Mouse (Mus musculus) stomach, postnatal 0 days (tissue): ENCODE results near the gene Erich6. TPM values are rescaled to one million over a fixed set of nuclear protein-coding genes. Genes with fewer than 3 reads are reported as not detected.
A peak's percentile ranks its signal among the peaks of the same experiment; 100 is the strongest.

Experiments
- ATAC-seq: fragments of 200-750 bp; cut with Nextera tagmentation; 2 replicates; pipeline ENCODE4 v1.8.0; 2017; ENCODE audit not compliant: low FRiP score, low TSS enrichment
- DNase-seq: peaks from one replicate; pipeline ENCODE4 v3.0.0-alpha.2; 2016; ENCODE audit warnings: low spot score
- H3K27ac ChIP-seq: fragments of 300-500 bp; sonication (generic); replicated peaks from 2 replicates; pipeline ENCODE4 v1.5.1; 2014; ENCODE audit warnings: mild to moderate bottlenecking, control low read depth
- H3K27me3 ChIP-seq: fragments of 300-500 bp; sonication (generic); 2 replicates; pipeline ENCODE4 v1.6.1; 2014; ENCODE audit warnings: low read length; ENCODE audit not compliant: control insufficient read depth, insufficient read depth
- H3K36me3 ChIP-seq: fragments of 300-500 bp; sonication (generic); 2 replicates; pipeline ENCODE4 v1.6.1; 2014; ENCODE audit warnings: low read length, mixed read lengths; ENCODE audit not compliant: control insufficient read depth, insufficient read depth
- H3K4me1 ChIP-seq: fragments of 300-500 bp; sonication (generic); replicated peaks from 2 replicates; pipeline ENCODE4 v1.6.1; 2014; ENCODE audit warnings: antibody characterized with exemption; ENCODE audit not compliant: control insufficient read depth, insufficient read depth
- H3K4me2 ChIP-seq: fragments of 300-500 bp; sonication (generic); replicated peaks from 2 replicates; pipeline ENCODE4 v1.6.1; 2014; ENCODE audit warnings: low read depth, mild to moderate bottlenecking, control low read depth, moderate library complexity
- H3K4me3 ChIP-seq: fragments of 300-500 bp; sonication (generic); 2 replicates; pipeline ENCODE4 v1.5.1; 2014; ENCODE audit warnings: low read depth, low read length, control low read depth
- H3K9ac ChIP-seq: fragments of 300-500 bp; sonication (generic); 2 replicates; pipeline ENCODE4 v1.6.1; 2014; ENCODE audit warnings: mild to moderate bottlenecking, low read length, control low read depth, mixed read lengths
- H3K9me3 ChIP-seq: fragments of 300-500 bp; sonication (generic); 2 replicates; pipeline ENCODE4 v1.6.1; 2016; ENCODE audit warnings: low read length; ENCODE audit not compliant: control insufficient read depth
- CTCF ChIP-seq: IDR thresholded peaks from 2 replicates; pipeline ENCODE4 v1.5.1; 2016; ENCODE audit warnings: antibody characterized with exemption, low read depth, mild to moderate bottlenecking, moderate library complexity
- EP300 ChIP-seq: optimal IDR thresholded peaks from 2 replicates; pipeline ENCODE3; 2016; ENCODE audit warnings: antibody characterized with exemption
- WGBS: fragments of 180-500 bp; shearing (Covaris S2); extraction: QIAGEN DNeasy Blood & Tissue Kit; methylation state at CpG from one replicate; pipeline ENCODE4 v1.1.7; 2014; 5-methylcytosine and 5-hydroxymethylcytosine counted together
- polyA plus RNA-seq: library from polyadenylated mRNA; unstranded; fragments of >200 nt; fragmentation: Nextera tagmentation; extraction: Ambion mirVana; gene quantifications from 2 replicates; pipeline ENCODE4 v1.2.1, GENCODE M21; 2015

Erich6 gene
- polyA plus RNA-seq, 1 experiment from 2014 or later: 0.04 TPM

GRCm38 (mm10) chr3:58672481-58673183, 35.6 kb upstream of the Erich6 start:
- no peak for DNase-seq
- ATAC-seq: no peak
- TF ChIP-seq CTCF (no peak), EP300 (no peak)

GRCm38 (mm10) chr3:58671616-58672250, 34.7 kb upstream of the Erich6 start:
- Histone ChIP-seq H3K27me3 (no peaks in the 10 kb centered on the region), H3K9ac (no peak overlapping the region), H3K4me2 (no peak overlapping the region), H3K27ac (no peak overlapping the region), H3K4me3 (no peak overlapping the region), H3K4me1 (no peaks in the 10 kb centered on the region), H3K36me3 (0 out of 2 replicates have a peak, but pooled peaks cover 10% of the 10 kb centered on the region), H3K9me3 (no peaks in the 10 kb centered on the region)
- ATAC-seq (no peak), DNase-seq (no peak)
- TF ChIP-seq CTCF (no peak), EP300 (no peak)
- 45% methylated on average over 6 of the region's 6 CpGs for WGBS

More at GRCm38 (mm10) chr3:58672481-58673183, 35.6 kb upstream of the Erich6 start:
- 59% methylated on average over 4 of the region's 4 CpGs for WGBS
- Histone ChIP-seq H3K36me3 (0 out of 2 replicates have a peak, but pooled peaks cover 10% of the 10 kb centered on the region), H3K9ac (no peak overlapping the region), H3K9me3 (no peaks in the 10 kb centered on the region), H3K4me1 (no peaks in the 10 kb centered on the region), H3K27ac (no peak overlapping the region), H3K4me2 (no peak overlapping the region), H3K27me3 (no peaks in the 10 kb centered on the region), H3K4me3 (no peak overlapping the region)

GRCm38 (mm10) chr3:58663970-58664369, 27.0 kb upstream of the Erich6 start:
- Histone ChIP-seq H3K27me3 (no peaks in the 10 kb centered on the region), H3K9me3 (no peaks in the 10 kb centered on the region), H3K27ac (no peak overlapping the region), H3K4me2 (no peak overlapping the region), H3K36me3 (no peaks in the 10 kb centered on the region), H3K4me1 (no peaks in the 10 kb centered on the region), H3K9ac (no peak overlapping the region), H3K4me3 (no peak overlapping the region)
- no peak for TF ChIP-seq CTCF
- no peak for TF ChIP-seq EP300
- ATAC-seq: no peak
- no peak for DNase-seq
- 83% methylated on average over 7 of the region's 7 CpGs for WGBS

GRCm38 (mm10) chr3:58660636-58661035, 23.6 kb upstream of the Erich6 start:
- TF ChIP-seq CTCF (no peak), EP300 (no peak)
- Histone ChIP-seq H3K27me3 (no peaks in the 10 kb centered on the region), H3K4me3 (no peak overlapping the region), H3K4me1 (no peaks in the 10 kb centered on the region), H3K9me3 (no peaks in the 10 kb centered on the region), H3K4me2 (no peak overlapping the region), H3K36me3 (no peaks in the 10 kb centered on the region), H3K27ac (no peak overlapping the region), H3K9ac (no peak overlapping the region)
- WGBS: 91% methylated on average over 4 of the region's 4 CpGs
- ATAC-seq: no peak
- no peak for DNase-seq

- DNase-seq (peak; percentile 69), ATAC-seq (no peak)
- no peak overlapping the region for H3K4me2 ChIP-seq
- no peak overlapping the region for H3K27ac ChIP-seq
- 27% methylated on average over 2 of the region's 2 CpGs for WGBS
- H3K9ac ChIP-seq: no peak overlapping the region
- no peaks in the 10 kb centered on the region for H3K4me1 ChIP-seq
- no peaks in the 10 kb centered on the region for H3K27me3 ChIP-seq
- TF ChIP-seq CTCF (peak; percentile 73), EP300 (no peak)
- H3K9me3 ChIP-seq: no peaks in the 10 kb centered on the region
- no peaks in the 10 kb centered on the region for H3K36me3 ChIP-seq
- no peak overlapping the region for H3K4me3 ChIP-seq
These were observed 20.3 kb upstream of the Erich6 start for GRCm38 (mm10) chr3:58657356-58657755.
